ENCODE assay signal across 7 mouse cellular contexts in the genomic region with DNA sequence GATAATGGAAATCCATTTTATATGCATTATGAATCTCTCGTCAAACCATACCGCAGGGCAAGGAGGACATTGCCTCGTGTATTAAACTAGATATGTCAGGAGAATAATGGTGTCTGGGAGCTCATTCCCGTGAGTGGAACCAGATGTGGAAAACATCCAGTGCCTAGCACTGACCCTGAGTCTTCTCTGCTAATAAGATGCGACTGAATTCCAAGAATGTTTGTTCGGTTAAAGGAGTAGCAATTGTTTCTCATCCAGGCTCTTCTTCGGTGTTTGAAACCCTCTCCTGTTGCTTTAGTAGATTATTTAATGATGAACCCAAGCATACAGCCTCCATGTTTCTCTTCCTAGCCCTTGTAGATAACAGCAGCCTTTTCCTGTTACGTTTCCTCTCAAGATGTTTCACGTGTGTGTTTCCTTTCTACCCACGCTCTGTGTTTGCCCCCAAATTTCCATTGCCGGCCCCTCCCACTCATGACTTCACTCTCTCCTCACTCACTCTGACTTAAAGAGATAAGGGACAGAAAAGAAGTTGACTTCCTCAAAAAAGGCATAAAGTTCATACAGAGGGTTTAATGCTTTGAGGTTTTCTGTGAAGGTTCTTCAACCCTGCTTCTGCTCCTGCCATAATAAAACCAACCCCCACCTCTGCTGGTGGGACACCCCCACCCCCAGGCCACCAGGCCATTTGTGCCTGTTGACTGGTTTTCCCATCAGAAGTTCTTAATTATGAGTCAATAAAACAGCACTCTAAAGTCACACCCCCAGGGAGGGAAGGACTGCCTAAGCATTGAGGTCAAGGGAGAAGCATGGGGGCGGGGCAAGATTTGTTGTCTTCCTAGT.
DNase-seq lines count a peak whose midpoint lies in the region; ATAC-seq and TF ChIP-seq lines count a peak whose summit lies in the region.

No protein-coding gene starts in this region.

- no peaks in the 10 kb centered on the region for H3K27me3 ChIP-seq in lung, postnatal 0 days (replicated peaks; ENCODE audit: insufficient read depth, low read length)
- H3K27me3 ChIP-seq in thymus, adult 2 months (ENCODE audit: control insufficient read depth, insufficient read depth, low read length), result no peaks in the 10 kb centered on the region

- H3K4me1 ChIP-seq in lung, postnatal 0 days (ENCODE audit: insufficient read depth, low read depth, low read length), result peaks cover 4% of the 10 kb centered on the region; the same call in 1 of the 2 replicates
- peaks cover 12% of the 10 kb centered on the region for H3K4me1 ChIP-seq in thymus, adult 2 months (replicated peaks; ENCODE audit: control insufficient read depth, insufficient read depth, low read length)

- peak; percentile 60 for TF ChIP-seq EP300 in lung, postnatal 0 days (IDR thresholded peaks at IDR 0.05)

- H3K9ac ChIP-seq in lung, postnatal 0 days (replicated peaks; ENCODE audit: low read depth), result no peak overlapping the region

- no peaks in the 10 kb centered on the region for H3K36me3 ChIP-seq in lung, postnatal 0 days (ENCODE audit: insufficient read depth, low read length)
- H3K36me3 ChIP-seq in thymus, adult 2 months (ENCODE audit: control insufficient read depth, insufficient read depth, low read length), result no peaks in the 10 kb centered on the region

- no peak overlapping the region for H3K4me2 ChIP-seq in lung, postnatal 0 days (replicated peaks; ENCODE audit: low read depth, low read length)

- ATAC-seq in activated CD4-positive, CD25-positive, alpha-beta regulatory T cell, adult 4 months, result peak; percentile 93
- peak; percentile 56 for ATAC-seq in lung, postnatal 0 days

- TF ChIP-seq POLR2A in thymus, adult 2 months (IDR thresholded peaks at IDR 0.05; ENCODE audit: control insufficient read depth, extremely low read depth, insufficient read depth, low read length, poor library complexity), result no peak

- 0 out of 2 replicates have a peak, but pooled peaks cover 2% of the 10 kb centered on the region for H3K9me3 ChIP-seq in lung, postnatal 0 days (ENCODE audit: low read length)

- DNase-seq in embryo, embryonic 9.5 days (ENCODE audit: extremely low spot score), result peak; percentile 48
- peak; percentile 42 for DNase-seq in kidney, adult 18-20 months
- peak; percentile 53 for DNase-seq in lung, postnatal 0 days (ENCODE audit: low spot score)
- DNase-seq in thymus, adult 2 months, result peak; percentile 71
- DNase-seq in ovary, postnatal 36 days (ENCODE audit: low spot score), result no peak
- no peak for DNase-seq in layer of hippocampus, adult 2 months (ENCODE audit: low spot score in 2 of 2)

- no peak for TF ChIP-seq CTCF in lung, postnatal 0 days (IDR thresholded peaks at IDR 0.05)
- TF ChIP-seq CTCF in thymus, adult 2 months (IDR thresholded peaks at IDR 0.05; ENCODE audit: borderline replicate concordance, control insufficient read depth, extremely low read depth, insufficient read depth, low read length, poor library complexity), result no peak
- TF ChIP-seq CTCF in layer of hippocampus, adult 2 months (conservative IDR thresholded peaks at IDR 0.05), result no peak

- H3K27ac ChIP-seq in lung, postnatal 0 days (ENCODE audit: low read length), result no peak overlapping the region
- H3K27ac ChIP-seq in thymus, adult 2 months (ENCODE audit: control insufficient read depth, insufficient read depth, low read length), result peak overlapping the region; percentile 67
- H3K27ac ChIP-seq in layer of hippocampus, adult 2 months, result no peak overlapping the region

- H3K4me3 ChIP-seq in lung, postnatal 0 days (ENCODE audit: low read depth, low read length), result no peak overlapping the region
- H3K4me3 ChIP-seq in thymus, adult 2 months (ENCODE audit: control insufficient read depth, insufficient read depth, low read length), result no peak overlapping the region
- H3K4me3 ChIP-seq in layer of hippocampus, adult 2 months, result no peak overlapping the region

- WGBS in lung, postnatal 0 days, result 36% methylated on average over 12 of the region's 12 CpGs
- WGBS in thymus, adult 2 months, result 33% methylated on average over 12 of the region's 12 CpGs

Comparison
In these comparisons a context has a peak if more than half of its experiments do, and no peak if none do; other contexts are left out.
1. DNase-seq: peak in embryo, embryonic 9.5 days (single experiment), kidney, adult 18-20 months (single experiment), lung, postnatal 0 days (single experiment) and thymus, adult 2 months (single experiment); none in ovary, postnatal 36 days (single experiment) and layer of hippocampus, adult 2 months (0 of 2).